Mouse (Mus musculus): Measurements from ENCODE around the gene Atp1b3. TPM values are rescaled to one million over a fixed set of nuclear protein-coding genes. Genes with fewer than 3 reads are reported as not detected.

Gene Atp1b3
- polyA plus RNA-seq, 1 experiment from 2014 or later, result 137 TPM

DNA sequence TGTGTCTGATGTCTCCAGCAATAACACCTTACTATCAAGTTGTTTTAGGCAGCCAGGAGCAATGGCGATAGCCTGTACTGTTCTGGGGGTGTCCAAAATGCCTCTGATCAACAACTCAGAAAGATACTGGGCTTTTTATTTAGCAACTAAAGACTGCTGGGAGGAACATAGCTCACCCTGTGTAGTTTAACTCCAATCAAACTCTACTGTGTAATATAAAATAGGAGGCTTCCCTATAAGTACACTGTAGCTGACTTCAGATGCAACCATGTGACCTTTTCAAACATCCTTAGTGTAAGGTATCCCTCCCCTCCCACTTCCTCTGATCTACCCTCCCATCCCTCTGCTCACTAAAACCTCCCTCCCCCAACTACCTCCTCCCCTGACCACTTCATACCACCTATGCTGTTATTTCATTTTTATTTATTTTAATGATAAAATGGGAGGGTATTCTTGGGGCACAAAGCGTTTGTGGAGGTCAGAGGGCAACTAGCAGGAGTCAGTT lies 29.5 kb upstream of the Atp1b3 start:
- Histone ChIP-seq H3K4me1 (replicated peaks; ENCODE audit: control insufficient read depth, insufficient read depth, low read length) (peaks cover 20% of the 10 kb centered on the region), H3K4me2 (no peak overlapping the region), H3K9ac (ENCODE audit: low read depth, low read length) (no peak overlapping the region), H3K27me3 (replicated peaks; ENCODE audit: control insufficient read depth, insufficient read depth, low read length) (no peaks in the 10 kb centered on the region), H3K36me3 (ENCODE audit: control insufficient read depth, insufficient read depth, low read length) (no peaks in the 10 kb centered on the region), H3K9me3 (ENCODE audit: control insufficient read depth, low read length) (no peaks in the 10 kb centered on the region), H3K27ac (ENCODE audit: low read depth, low read length) (no peak overlapping the region), H3K4me3 (ENCODE audit: low read depth, low read length) (no peak overlapping the region)
- WGBS, result 73% methylated on average over 2 of the region's 2 CpGs
- ATAC-seq (replicated peaks; ENCODE audit: low FRiP score) (no peak), DNase-seq (ENCODE audit: low spot score) (no peak)

DNA sequence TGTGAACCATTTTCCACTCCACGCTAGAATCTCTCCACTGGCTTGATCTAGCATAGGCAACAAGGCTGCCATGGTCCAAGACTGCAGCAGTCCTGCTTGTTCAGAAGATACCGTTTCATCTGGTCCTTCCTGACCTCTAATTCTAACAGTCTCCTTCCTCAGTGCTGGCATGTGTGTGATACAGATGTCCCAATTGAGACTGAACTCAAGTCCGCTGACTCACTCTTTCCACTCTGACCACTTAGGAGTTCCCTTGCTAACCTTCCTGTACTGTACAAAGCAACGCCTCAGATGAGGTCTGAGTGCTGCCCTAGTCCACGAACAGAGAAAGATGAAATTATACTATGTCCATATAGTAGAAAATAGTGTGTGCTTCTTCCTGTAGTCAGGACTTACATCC lies 28.9 kb upstream of the Atp1b3 start:
- 76% methylated on average over 5 of the region's 5 CpGs for WGBS
- H3K36me3 ChIP-seq (ENCODE audit: control insufficient read depth, insufficient read depth, low read length), result no peaks in the 10 kb centered on the region
- ATAC-seq (replicated peaks; ENCODE audit: low FRiP score), result no peak

DNA sequence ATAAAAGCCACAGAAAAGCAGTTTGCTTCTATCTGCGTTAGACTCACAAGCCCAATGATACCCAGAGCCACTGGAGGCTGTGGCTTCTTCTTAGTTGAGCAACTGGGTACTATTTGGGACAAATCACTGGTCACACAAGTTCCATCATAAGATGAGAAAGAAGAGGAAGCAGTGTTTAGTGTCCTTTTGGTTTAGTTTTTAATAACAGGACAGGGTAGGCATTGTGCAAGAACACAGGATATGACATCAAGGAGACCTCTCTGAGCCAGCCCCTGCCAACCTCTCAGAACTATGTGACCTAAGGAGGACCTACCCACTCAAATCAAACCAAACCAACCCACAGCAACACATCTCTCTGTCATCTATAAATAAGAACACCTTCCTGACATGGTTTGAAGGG lies 27.7 kb upstream of the Atp1b3 start:
- WGBS, result 84% methylated on average over 1 of the region's 1 CpGs
- Histone ChIP-seq H3K4me2 (no peak overlapping the region), H3K4me3 (ENCODE audit: low read depth, low read length) (no peak overlapping the region), H3K9me3 (ENCODE audit: control insufficient read depth, low read length) (no peaks in the 10 kb centered on the region), H3K36me3 (ENCODE audit: control insufficient read depth, insufficient read depth, low read length) (no peaks in the 10 kb centered on the region), H3K4me1 (replicated peaks; ENCODE audit: control insufficient read depth, insufficient read depth, low read length) (peaks cover 11% of the 10 kb centered on the region), H3K27me3 (replicated peaks; ENCODE audit: control insufficient read depth, insufficient read depth, low read length) (no peaks in the 10 kb centered on the region), H3K27ac (ENCODE audit: low read depth, low read length) (no peak overlapping the region), H3K9ac (ENCODE audit: low read depth, low read length) (no peak overlapping the region)
- ATAC-seq (replicated peaks; ENCODE audit: low FRiP score) (no peak), DNase-seq (ENCODE audit: low spot score) (no peak)

More for the DNA sequence above, 28.9 kb upstream of the Atp1b3 start:
- Histone ChIP-seq H3K4me1 (replicated peaks; ENCODE audit: control insufficient read depth, insufficient read depth, low read length) (peaks cover 17% of the 10 kb centered on the region), H3K9me3 (ENCODE audit: control insufficient read depth, low read length) (no peaks in the 10 kb centered on the region), H3K27me3 (replicated peaks; ENCODE audit: control insufficient read depth, insufficient read depth, low read length) (no peaks in the 10 kb centered on the region), H3K9ac (ENCODE audit: low read depth, low read length) (no peak overlapping the region), H3K4me2 (no peak overlapping the region), H3K4me3 (ENCODE audit: low read depth, low read length) (no peak overlapping the region), H3K27ac (ENCODE audit: low read depth, low read length) (no peak overlapping the region)
- no peak for DNase-seq (ENCODE audit: low spot score)

DNA sequence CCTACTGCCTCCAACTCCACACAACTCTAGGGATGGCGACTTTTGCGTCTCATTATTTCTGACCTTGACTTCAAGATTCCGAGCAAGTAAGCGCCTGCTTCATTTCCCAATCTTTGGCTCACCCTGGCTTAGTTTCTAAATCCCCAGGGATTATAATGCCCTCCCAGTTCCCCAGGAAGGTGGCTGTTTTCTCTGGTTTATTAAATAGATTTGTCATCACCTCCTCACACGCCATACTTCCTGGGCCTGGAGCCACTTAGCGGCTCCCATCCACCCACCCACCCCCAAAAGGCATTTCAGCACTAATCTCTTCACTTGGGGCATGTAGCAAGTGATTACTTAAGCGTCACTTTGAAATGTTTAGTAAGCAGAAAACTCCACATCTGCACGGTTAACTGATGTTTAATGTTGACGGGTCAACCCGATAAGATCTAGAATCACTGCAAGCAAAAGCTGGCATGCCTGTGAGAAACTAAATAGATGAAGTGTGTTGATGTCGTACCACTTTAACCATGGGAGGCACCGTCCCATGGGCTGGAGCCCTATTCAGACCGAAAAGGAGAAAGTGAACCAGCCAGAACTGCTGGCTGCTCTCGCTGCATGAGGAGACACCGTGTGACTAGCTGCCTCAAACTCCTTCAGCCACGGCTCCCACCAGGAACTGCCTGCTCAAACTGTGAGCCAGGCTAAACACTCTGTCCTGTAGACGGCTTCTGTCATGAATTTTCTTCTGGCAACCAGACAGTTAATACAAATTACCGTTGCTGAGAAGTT lies 19.7 kb upstream of the Atp1b3 start:
- Histone ChIP-seq H3K9me3 (ENCODE audit: control insufficient read depth, low read length) (no peaks in the 10 kb centered on the region), H3K4me2 (no peak overlapping the region), H3K27ac (ENCODE audit: low read depth, low read length) (no peak overlapping the region), H3K27me3 (replicated peaks; ENCODE audit: control insufficient read depth, insufficient read depth, low read length) (no peaks in the 10 kb centered on the region), H3K4me3 (ENCODE audit: low read depth, low read length) (no peak overlapping the region), H3K36me3 (ENCODE audit: control insufficient read depth, insufficient read depth, low read length) (no peaks in the 10 kb centered on the region), H3K4me1 (replicated peaks; ENCODE audit: control insufficient read depth, insufficient read depth, low read length) (peaks cover 18% of the 10 kb centered on the region), H3K9ac (ENCODE audit: low read depth, low read length) (no peak overlapping the region)
- 63% methylated on average over 18 of the region's 18 CpGs for WGBS
- DNase-seq (ENCODE audit: low spot score) (no peak), ATAC-seq (replicated peaks; ENCODE audit: low FRiP score) (no peak)

- no peaks in the 10 kb centered on the region for H3K27me3 ChIP-seq (replicated peaks; ENCODE audit: control insufficient read depth, insufficient read depth, low read length)
- WGBS, result 80% methylated on average over 4 of the region's 4 CpGs
- peaks cover 18% of the 10 kb centered on the region for H3K4me1 ChIP-seq (replicated peaks; ENCODE audit: control insufficient read depth, insufficient read depth, low read length)
- DNase-seq (ENCODE audit: low spot score), result no peak
- H3K9ac ChIP-seq (ENCODE audit: low read depth, low read length), result no peak overlapping the region
- no peak for ATAC-seq (replicated peaks; ENCODE audit: low FRiP score)
- no peaks in the 10 kb centered on the region for H3K36me3 ChIP-seq (ENCODE audit: control insufficient read depth, insufficient read depth, low read length)
- H3K4me2 ChIP-seq, result no peak overlapping the region
- H3K4me3 ChIP-seq (ENCODE audit: low read depth, low read length), result no peak overlapping the region
- no peaks in the 10 kb centered on the region for H3K9me3 ChIP-seq (ENCODE audit: control insufficient read depth, low read length)
- H3K27ac ChIP-seq (ENCODE audit: low read depth, low read length), result no peak overlapping the region
Measured at GRCm38 (mm10) chr9:96382756-96383155, 18.5 kb upstream of the Atp1b3 start.

- no peak overlapping the region; the same call in 1 of the 2 replicates for H3K9ac ChIP-seq (ENCODE audit: low read depth, low read length)
- no peak overlapping the region for H3K4me3 ChIP-seq (ENCODE audit: low read depth, low read length)
- H3K36me3 ChIP-seq (ENCODE audit: control insufficient read depth, insufficient read depth, low read length), result no peaks in the 10 kb centered on the region
- H3K9me3 ChIP-seq (ENCODE audit: control insufficient read depth, low read length), result no peaks in the 10 kb centered on the region
- ATAC-seq (replicated peaks; ENCODE audit: low FRiP score) (no peak), DNase-seq (ENCODE audit: low spot score) (no peak)
- H3K27ac ChIP-seq (ENCODE audit: low read depth, low read length), result no peak overlapping the region
- H3K4me2 ChIP-seq, result peak overlapping the region; percentile 33; the same call in 1 of the 2 replicates
- WGBS, result 41% methylated on average over 13 of the region's 13 CpGs
- no peaks in the 10 kb centered on the region for H3K27me3 ChIP-seq (replicated peaks; ENCODE audit: control insufficient read depth, insufficient read depth, low read length)
- peaks cover 18% of the 10 kb centered on the region for H3K4me1 ChIP-seq (replicated peaks; ENCODE audit: control insufficient read depth, insufficient read depth, low read length)
Measured at GRCm38 (mm10) chr9:96381393-96381792, 17.2 kb upstream of the Atp1b3 start.

DNA sequence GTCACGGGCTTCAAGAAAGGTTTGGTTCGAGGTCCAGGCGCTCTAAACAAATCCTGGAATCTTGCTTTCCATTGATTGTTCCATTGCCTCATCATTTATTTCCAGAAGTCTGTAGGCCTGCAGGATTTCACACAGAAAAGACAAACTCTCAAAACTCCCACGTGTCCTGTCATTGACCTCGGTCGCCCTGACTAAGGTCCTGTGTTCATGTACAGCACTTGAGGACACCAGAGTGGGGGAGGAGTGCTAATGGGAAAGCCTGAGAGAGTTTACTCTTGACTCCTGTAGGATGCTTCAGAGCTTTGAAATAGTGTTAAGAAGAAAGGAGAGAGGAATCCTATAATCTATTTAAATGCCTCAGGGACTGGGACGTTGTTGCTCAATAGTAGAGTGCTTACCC lies 15.3 kb upstream of the Atp1b3 start:
- H3K27me3 ChIP-seq (replicated peaks; ENCODE audit: control insufficient read depth, insufficient read depth, low read length), result no peaks in the 10 kb centered on the region
- H3K4me1 ChIP-seq (replicated peaks; ENCODE audit: control insufficient read depth, insufficient read depth, low read length), result peaks cover 8% of the 10 kb centered on the region
- H3K27ac ChIP-seq (ENCODE audit: low read depth, low read length), result no peak overlapping the region
- WGBS, result 77% methylated on average over 7 of the region's 7 CpGs
- H3K4me3 ChIP-seq (ENCODE audit: low read depth, low read length), result no peak overlapping the region
- H3K9ac ChIP-seq (ENCODE audit: low read depth, low read length), result no peak overlapping the region
- H3K36me3 ChIP-seq (ENCODE audit: control insufficient read depth, insufficient read depth, low read length), result no peaks in the 10 kb centered on the region
- H3K9me3 ChIP-seq (ENCODE audit: control insufficient read depth, low read length), result no peaks in the 10 kb centered on the region
- no peak for DNase-seq (ENCODE audit: low spot score)
- no peak overlapping the region for H3K4me2 ChIP-seq
- no peak for ATAC-seq (replicated peaks; ENCODE audit: low FRiP score)

DNA sequence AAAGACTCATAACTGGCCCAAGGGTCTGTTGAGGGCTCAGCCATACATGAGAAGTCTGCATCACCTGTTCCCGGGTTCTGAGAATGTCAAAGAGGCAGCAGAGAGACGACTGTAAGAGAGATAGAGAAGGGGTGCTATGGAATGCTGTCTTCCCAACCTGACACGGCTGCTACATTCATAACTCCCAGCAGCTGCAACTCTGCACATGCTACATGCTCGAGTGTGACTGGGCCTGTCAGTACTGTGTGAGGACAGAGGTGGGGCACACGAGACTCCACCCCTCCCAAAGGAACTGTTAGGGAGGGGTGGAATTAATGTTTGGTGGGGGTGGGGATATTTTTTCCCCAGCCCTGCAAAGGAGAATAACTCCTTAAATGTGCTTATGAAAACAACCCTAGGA lies 14.5 kb upstream of the Atp1b3 start:
- WGBS, result 66% methylated on average over 5 of the region's 5 CpGs
- Histone ChIP-seq H3K4me3 (ENCODE audit: low read depth, low read length) (no peak overlapping the region), H3K4me1 (replicated peaks; ENCODE audit: control insufficient read depth, insufficient read depth, low read length) (peaks cover 8% of the 10 kb centered on the region), H3K9ac (ENCODE audit: low read depth, low read length) (no peak overlapping the region), H3K36me3 (ENCODE audit: control insufficient read depth, insufficient read depth, low read length) (no peaks in the 10 kb centered on the region), H3K4me2 (no peak overlapping the region), H3K27me3 (replicated peaks; ENCODE audit: control insufficient read depth, insufficient read depth, low read length) (no peaks in the 10 kb centered on the region), H3K9me3 (ENCODE audit: control insufficient read depth, low read length) (no peaks in the 10 kb centered on the region), H3K27ac (ENCODE audit: low read depth, low read length) (no peak overlapping the region)
- ATAC-seq (replicated peaks; ENCODE audit: low FRiP score) (no peak), DNase-seq (ENCODE audit: low spot score) (no peak)

DNA sequence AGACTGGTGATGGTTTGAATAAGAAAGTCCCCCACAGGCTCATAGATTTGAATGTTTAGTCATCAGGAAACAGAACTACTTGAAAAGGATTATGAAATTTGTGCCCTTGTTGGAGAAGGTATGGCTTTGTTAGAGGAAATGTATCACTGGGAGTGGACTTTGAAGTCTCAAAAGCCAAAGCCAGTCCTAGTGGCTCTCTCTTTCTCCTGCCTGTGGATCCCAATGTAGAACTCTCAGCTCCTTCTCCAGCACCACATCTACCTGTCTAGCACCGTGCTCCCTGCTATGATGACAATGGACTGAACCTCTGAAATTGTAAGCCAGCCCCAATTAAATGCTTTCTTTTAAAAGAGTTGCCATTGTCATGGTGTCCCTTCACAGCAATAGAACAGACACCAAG lies 12.9 kb upstream of the Atp1b3 start:
- no peak overlapping the region for H3K4me3 ChIP-seq (ENCODE audit: low read depth, low read length)
- 89% methylated on average over 1 of the region's 1 CpGs for WGBS
- ATAC-seq (replicated peaks; ENCODE audit: low FRiP score), result no peak

More for the DNA sequence above, 12.9 kb upstream of the Atp1b3 start:
- Histone ChIP-seq H3K4me2 (no peak overlapping the region), H3K9me3 (ENCODE audit: control insufficient read depth, low read length) (no peaks in the 10 kb centered on the region), H3K27ac (ENCODE audit: low read depth, low read length) (no peak overlapping the region), H3K27me3 (replicated peaks; ENCODE audit: control insufficient read depth, insufficient read depth, low read length) (no peaks in the 10 kb centered on the region), H3K36me3 (ENCODE audit: control insufficient read depth, insufficient read depth, low read length) (no peaks in the 10 kb centered on the region), H3K9ac (ENCODE audit: low read depth, low read length) (no peak overlapping the region), H3K4me1 (replicated peaks; ENCODE audit: control insufficient read depth, insufficient read depth, low read length) (peaks cover 7% of the 10 kb centered on the region; the same call in 1 of the 2 replicates)
- DNase-seq (ENCODE audit: low spot score), result no peak
